Mouse (Mus musculus) brain, embryonic 18.5 days (tissue): ENCODE results near the gene Cd2bp2.

Experiments
- DNase-seq: peaks from one replicate; pipeline ENCODE4 v3.0.0-alpha.2; 2012; ENCODE audit warnings: low read depth, low spot score

The Cd2bp2 gene

GRCm38 (mm10) chr7:127217901-127218642 lies 22.2 kb upstream of the Cd2bp2 start:
- DNase-seq: no peak

GRCm38 (mm10) chr7:127217475-127217874 lies 21.6 kb upstream of the Cd2bp2 start:
- no peak for DNase-seq

GRCm38 (mm10) chr7:127216307-127216706 lies 20.5 kb upstream of the Cd2bp2 start:
- no peak for DNase-seq

GRCm38 (mm10) chr7:127214981-127215871 lies 19.4 kb upstream of the Cd2bp2 start:
- DNase-seq: no peak

GRCm38 (mm10) chr7:127214521-127214920 lies 18.7 kb upstream of the Cd2bp2 start:
- no peak for DNase-seq

- no peak for DNase-seq
Measured at GRCm38 (mm10) chr7:127213930-127214329, 18.1 kb upstream of the Cd2bp2 start.

- no peak for DNase-seq
Measured at GRCm38 (mm10) chr7:127213485-127213884, 17.6 kb upstream of the Cd2bp2 start.

- no peak for DNase-seq
Measured at GRCm38 (mm10) chr7:127212432-127213250, 16.8 kb upstream of the Cd2bp2 start.

GRCm38 (mm10) chr7:127211014-127211745 lies 15.3 kb upstream of the Cd2bp2 start:
- no peak for DNase-seq

- DNase-seq: no peak
Measured at GRCm38 (mm10) chr7:127210266-127210665, 14.4 kb upstream of the Cd2bp2 start.

GRCm38 (mm10) chr7:127209851-127210250 lies 14.0 kb upstream of the Cd2bp2 start:
- DNase-seq: no peak

- DNase-seq: peak; percentile 99
Measured at GRCm38 (mm10) chr7:127208553-127209438, 12.9 kb upstream of the Cd2bp2 start, which contains the start of gene Mylpf. Gene Mylpf, plus strand, starts transcription at chr7:127208890.

GRCm38 (mm10) chr7:127208295-127208552 lies 12.4 kb upstream of the Cd2bp2 start, which contains the start of gene Tbc1d10b:
Gene Tbc1d10b, minus strand, starts transcription at chr7:127208468.
- no peak for DNase-seq

- no peak for DNase-seq
Measured at GRCm38 (mm10) chr7:127207374-127208294, 11.8 kb upstream of the Cd2bp2 start.

GRCm38 (mm10) chr7:127206606-127207005 lies 10.8 kb upstream of the Cd2bp2 start:
- no peak for DNase-seq

GRCm38 (mm10) chr7:127196484-127196883 lies 634 bp upstream of the Cd2bp2 start:
- no peak for DNase-seq

- no peak for DNase-seq
Measured at GRCm38 (mm10) chr7:127194633-127195029, 1.2 kb downstream of the Cd2bp2 start.

GRCm38 (mm10) chr7:127194011-127194632 lies 1.7 kb downstream of the Cd2bp2 start:
- DNase-seq: no peak

- DNase-seq: no peak
Measured at GRCm38 (mm10) chr7:127192989-127193388, 2.9 kb downstream of the Cd2bp2 start.
